Mouse (Mus musculus) Muller cell, postnatal 12 days (primary cell): Measurements from ENCODE around the gene Gm1043.

Experiments
- DNase-seq: peaks from one replicate; pipeline ENCODE4 v3.0.0-alpha.2; 2015; ENCODE audit errors: inconsistent ontology term

Gene Gm1043

GRCm38 (mm10) chr5:37085241-37085640, at the start of gene Gm1043:
TSS of gene Gm1043 (plus strand) at chr5:37085370.
- DNase-seq = no peak

GRCm38 (mm10) chr5:37035896-37036295, 49.3 kb upstream of the Gm1043 start:
- no peak for DNase-seq

GRCm38 (mm10) chr5:37036884-37037283, 48.3 kb upstream of the Gm1043 start:
- DNase-seq = no peak

GRCm38 (mm10) chr5:37039908-37040307, 45.3 kb upstream of the Gm1043 start:
- DNase-seq = no peak

GRCm38 (mm10) chr5:37040711-37041110, 44.5 kb upstream of the Gm1043 start:
- no peak for DNase-seq

GRCm38 (mm10) chr5:37041651-37042050, 43.5 kb upstream of the Gm1043 start:
- DNase-seq = no peak

GRCm38 (mm10) chr5:37042934-37043333, 42.2 kb upstream of the Gm1043 start:
- no peak for DNase-seq

GRCm38 (mm10) chr5:37044793-37045192, 40.4 kb upstream of the Gm1043 start:
- no peak for DNase-seq

- no peak for DNase-seq
Measured at GRCm38 (mm10) chr5:37045582-37045981, 39.6 kb upstream of the Gm1043 start.

GRCm38 (mm10) chr5:37046791-37047190, 38.4 kb upstream of the Gm1043 start:
- no peak for DNase-seq

- no peak for DNase-seq
Measured at GRCm38 (mm10) chr5:37047206-37047915, 37.8 kb upstream of the Gm1043 start.

- no peak for DNase-seq
Measured at GRCm38 (mm10) chr5:37047992-37048391, 37.2 kb upstream of the Gm1043 start.

GRCm38 (mm10) chr5:37049111-37049510, 36.1 kb upstream of the Gm1043 start:
- DNase-seq = no peak

- peak; percentile 61 for DNase-seq
Measured at GRCm38 (mm10) chr5:37050521-37051373, 34.4 kb upstream of the Gm1043 start.

GRCm38 (mm10) chr5:37051374-37052100, 33.6 kb upstream of the Gm1043 start:
- DNase-seq = no peak

GRCm38 (mm10) chr5:37052846-37053245, 32.3 kb upstream of the Gm1043 start:
- DNase-seq = no peak

- DNase-seq = no peak
Measured at GRCm38 (mm10) chr5:37055789-37056188, 29.4 kb upstream of the Gm1043 start.

- no peak for DNase-seq
Measured at GRCm38 (mm10) chr5:37056471-37056870, 28.7 kb upstream of the Gm1043 start.

GRCm38 (mm10) chr5:37061612-37062011, 23.6 kb upstream of the Gm1043 start:
- no peak for DNase-seq

- DNase-seq = no peak
Measured at GRCm38 (mm10) chr5:37064454-37065449, 20.4 kb upstream of the Gm1043 start.
